Mouse (Mus musculus) small intestine, adult 2 months (tissue): ENCODE results near the gene Lmbrd2. TPM values are rescaled to one million over a fixed set of nuclear protein-coding genes. Genes with fewer than 3 reads are reported as not detected.

Experiments used
- H3K27ac ChIP-seq: fragments of 200-500 bp; 2 replicates; pipeline ENCODE4 v1.5.1; 2012; ENCODE audit warnings: low read depth, low read length, control low read depth, inconsistent platforms; ENCODE audit not compliant: insufficient read depth
- H3K27me3 ChIP-seq: fragments of 200-500 bp; 2 replicates; pipeline ENCODE4 v1.6.1; 2012; ENCODE audit warnings: mild to moderate bottlenecking, moderate library complexity, low read length, inconsistent platforms; ENCODE audit not compliant: control insufficient read depth, insufficient read depth
- H3K36me3 ChIP-seq: fragments of 200-500 bp; 2 replicates; pipeline ENCODE4 v1.6.1; 2012; ENCODE audit warnings: mild to moderate bottlenecking, low read length, control low read depth, inconsistent platforms; ENCODE audit not compliant: control insufficient read depth, insufficient read depth
- H3K4me1 ChIP-seq: fragments of 200-500 bp; 2 replicates; pipeline ENCODE4 v1.6.1; 2012; ENCODE audit warnings: low read length, inconsistent platforms, mixed read lengths; ENCODE audit not compliant: control insufficient read depth, insufficient read depth, insufficient read length
- H3K4me3 ChIP-seq: fragments of 200-500 bp; 2 replicates; pipeline ENCODE4 v1.5.1; 2012; ENCODE audit warnings: low read depth, mild to moderate bottlenecking, control low read depth, inconsistent platforms, low read length, moderate library complexity
- CTCF ChIP-seq: fragments of 200-500 bp; IDR thresholded peaks from 2 replicates; pipeline ENCODE4 v1.5.1; 2012; ENCODE audit warnings: low read depth, mild to moderate bottlenecking, control low read depth, inconsistent platforms, low read length, moderate library complexity, mixed read lengths; ENCODE audit not compliant: insufficient replicate concordance, insufficient read length; ENCODE audit errors: extremely low read depth
- POLR2A ChIP-seq: fragments of 200-500 bp; IDR thresholded peaks from 2 replicates; pipeline ENCODE4 v1.6.1; 2012; ENCODE audit warnings: low read depth, mild to moderate bottlenecking, control low read depth, inconsistent platforms, low read length, moderate library complexity
- WGBS: fragments of 180-500 bp; shearing (Covaris S2); methylation state at CpG from one replicate; pipeline ENCODE4 v1.1.7; 2018; 5-methylcytosine and 5-hydroxymethylcytosine counted together
- polyA plus RNA-seq: library from polyadenylated mRNA; depleted of rRNA; stranded (reverse); fragments of >200 nt; gene quantifications from 2 replicates; pipeline ENCODE4 v1.2.3, GENCODE M21; 2012

Gene Lmbrd2
- polyA plus RNA-seq, 1 experiment: 10.8 TPM

DNA sequence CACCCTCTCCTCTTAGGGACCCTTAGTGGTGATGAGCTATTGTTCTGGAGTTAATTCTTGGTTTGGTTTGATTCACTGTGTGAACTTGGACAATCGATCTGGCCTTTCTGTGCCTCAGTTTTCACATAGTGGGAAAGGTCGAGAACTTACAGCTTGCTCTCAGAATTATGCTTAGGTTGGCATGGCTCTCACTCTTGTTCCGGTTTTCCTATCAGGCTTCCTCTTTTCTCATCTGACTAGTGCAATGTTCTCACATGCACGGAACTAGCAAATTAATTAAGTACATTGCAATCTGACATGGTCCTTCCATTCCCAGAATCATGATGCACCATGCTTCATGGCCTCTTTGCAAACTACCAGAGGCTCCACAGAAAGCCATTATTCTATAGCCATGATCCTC lies 17.4 kb upstream of the Lmbrd2 start:
- TF ChIP-seq CTCF: no peak
- no peak for TF ChIP-seq POLR2A
- Histone ChIP-seq H3K4me1 (no peaks in the 10 kb centered on the region), H3K36me3 (peaks cover 14% of the 10 kb centered on the region), H3K27ac (no peak overlapping the region), H3K4me3 (no peak overlapping the region), H3K27me3 (no peaks in the 10 kb centered on the region)
- 87% methylated on average over 4 of the region's 4 CpGs for WGBS

DNA sequence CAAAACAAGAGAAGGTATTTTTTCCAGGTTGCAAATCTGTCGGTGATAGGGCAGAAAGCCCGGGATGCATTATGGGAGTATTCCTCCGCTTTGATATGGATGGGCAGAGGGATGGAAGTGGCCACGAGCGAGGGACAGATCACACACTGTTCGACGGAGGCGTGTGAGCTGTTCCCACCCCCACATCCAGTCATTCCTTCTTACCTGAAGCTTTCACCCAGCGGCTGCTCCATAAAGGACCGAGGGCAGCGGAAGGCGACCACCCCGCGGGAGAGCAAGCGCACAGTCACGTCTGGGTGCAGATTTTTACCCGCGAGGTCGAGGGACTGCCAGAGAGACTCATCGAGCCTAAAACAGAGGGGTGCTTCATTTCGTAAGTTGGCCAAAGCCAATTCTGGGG lies 15.5 kb upstream of the Lmbrd2 start:
- no peaks in the 10 kb centered on the region for H3K27me3 ChIP-seq
- WGBS: 94% methylated on average over 21 of the region's 21 CpGs
- no peaks in the 10 kb centered on the region for H3K4me1 ChIP-seq
- H3K27ac ChIP-seq: no peak overlapping the region
- H3K36me3 ChIP-seq: peaks cover 15% of the 10 kb centered on the region
- TF ChIP-seq CTCF (no peak), POLR2A (no peak)
- no peak overlapping the region for H3K4me3 ChIP-seq

DNA sequence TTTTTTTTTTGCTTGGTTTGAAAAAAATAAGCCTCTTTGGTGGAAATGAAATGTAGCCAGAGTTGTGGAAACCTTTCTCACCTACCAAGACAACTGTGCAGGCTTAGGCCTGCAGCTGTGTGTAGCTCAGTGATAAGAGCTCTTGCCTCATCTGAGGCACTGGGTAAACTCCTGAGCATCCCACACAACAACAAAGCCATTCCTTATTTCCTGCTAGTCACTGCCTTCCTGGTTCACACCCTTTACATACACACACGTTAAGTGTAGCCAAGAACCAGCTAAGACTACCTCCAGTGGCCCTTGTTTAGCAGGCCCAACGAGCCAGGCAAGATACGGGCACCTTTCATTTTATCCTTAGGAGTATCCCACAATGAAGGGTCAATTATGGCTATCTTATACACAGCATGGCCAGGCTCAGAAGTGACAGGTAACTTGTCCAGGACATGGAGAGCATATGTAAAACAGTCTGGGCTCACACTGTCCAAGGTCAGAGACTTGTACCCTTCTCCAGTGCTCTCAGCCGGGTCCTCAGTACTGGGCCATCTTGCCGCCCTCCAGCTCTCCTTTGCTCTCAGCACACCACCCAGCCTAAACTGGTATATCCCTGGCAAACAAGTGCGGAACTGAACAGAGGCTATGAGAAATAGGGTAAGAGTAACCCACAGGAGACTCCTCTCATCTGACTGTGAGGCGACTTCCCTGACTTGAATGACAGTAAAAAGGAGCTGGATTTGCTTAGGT lies 13.1 kb upstream of the Lmbrd2 start:
- no peak overlapping the region for H3K4me3 ChIP-seq
- no peak overlapping the region for H3K27ac ChIP-seq
- 0 out of 2 replicates have a peak, but pooled peaks cover 4% of the 10 kb centered on the region for H3K4me1 ChIP-seq
- WGBS: 70% methylated on average over 7 of the region's 7 CpGs
- no peaks in the 10 kb centered on the region for H3K27me3 ChIP-seq
- H3K36me3 ChIP-seq: peaks cover 9% of the 10 kb centered on the region
- no peak for TF ChIP-seq CTCF
- no peak for TF ChIP-seq POLR2A

DNA sequence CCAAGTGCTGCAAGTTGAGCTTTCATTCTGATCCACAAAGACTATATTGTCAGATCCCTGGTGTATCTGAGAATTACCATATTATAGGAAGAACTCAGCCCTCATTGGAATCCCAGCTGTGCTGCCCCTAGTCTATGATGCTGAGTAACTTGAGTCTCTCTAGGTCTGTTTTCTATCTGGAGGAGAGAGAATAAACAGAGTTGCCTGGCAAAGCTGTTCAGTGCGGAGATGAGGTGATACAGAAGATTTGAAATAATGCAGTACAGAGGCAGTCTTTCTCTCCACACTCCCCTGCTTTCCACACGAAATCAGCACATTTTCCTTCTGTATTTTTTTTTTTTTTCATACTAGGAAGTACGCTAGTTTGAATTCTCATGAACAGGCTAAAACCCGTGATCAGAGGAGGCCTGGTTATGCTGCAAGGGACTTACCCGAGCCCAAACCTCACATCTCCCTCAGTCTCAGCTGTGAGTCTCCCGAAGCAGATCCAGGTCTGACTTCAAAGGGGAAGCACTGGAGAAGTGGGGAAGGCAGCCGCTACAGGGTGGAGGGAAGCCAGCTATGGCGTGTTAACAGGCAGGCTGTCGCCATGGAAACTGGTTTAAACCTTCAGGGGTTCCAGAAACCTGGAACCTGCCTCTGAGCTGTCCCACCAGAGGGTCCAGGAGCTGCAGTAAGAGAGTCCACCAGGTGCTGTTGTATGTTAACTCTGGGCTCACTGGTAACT lies 9.4 kb upstream of the Lmbrd2 start:
- 87% methylated on average over 9 of the region's 9 CpGs for WGBS
- TF ChIP-seq POLR2A: no peak
- TF ChIP-seq CTCF: no peak
- Histone ChIP-seq H3K4me3 (no peak overlapping the region), H3K4me1 (peaks cover 19% of the 10 kb centered on the region; the same call in 1 of the 2 replicates), H3K27me3 (no peaks in the 10 kb centered on the region), H3K27ac (peak overlapping the region; percentile 9; the same call in 1 of the 2 replicates), H3K36me3 (peaks cover 3% of the 10 kb centered on the region)

DNA sequence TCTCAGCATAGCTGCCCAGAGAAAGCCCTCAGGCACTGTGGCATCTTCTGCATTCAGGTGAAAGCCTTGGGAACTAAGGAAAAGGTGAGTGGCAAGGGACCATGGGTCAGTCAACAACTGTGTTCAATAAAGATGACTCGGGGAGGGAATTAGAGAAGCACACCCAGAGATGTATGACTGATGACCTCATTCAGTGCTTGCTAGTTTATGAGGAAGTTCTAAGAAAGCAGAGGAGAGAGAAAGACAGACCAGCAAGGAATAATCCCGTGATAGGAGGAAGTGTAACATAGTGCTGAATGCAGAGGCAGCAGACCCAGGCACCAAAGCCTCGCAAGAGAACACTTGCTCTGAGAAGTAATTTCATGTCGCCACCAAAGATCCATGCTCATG lies 8.9 kb upstream of the Lmbrd2 start:
- TF ChIP-seq POLR2A: no peak
- no peak for TF ChIP-seq CTCF
- Histone ChIP-seq H3K27ac (peak overlapping the region; percentile 9; the same call in 1 of the 2 replicates), H3K4me3 (no peak overlapping the region), H3K36me3 (peaks cover 3% of the 10 kb centered on the region), H3K27me3 (no peaks in the 10 kb centered on the region), H3K4me1 (peaks cover 19% of the 10 kb centered on the region; the same call in 1 of the 2 replicates)
- WGBS: 59% methylated on average over 4 of the region's 4 CpGs

DNA sequence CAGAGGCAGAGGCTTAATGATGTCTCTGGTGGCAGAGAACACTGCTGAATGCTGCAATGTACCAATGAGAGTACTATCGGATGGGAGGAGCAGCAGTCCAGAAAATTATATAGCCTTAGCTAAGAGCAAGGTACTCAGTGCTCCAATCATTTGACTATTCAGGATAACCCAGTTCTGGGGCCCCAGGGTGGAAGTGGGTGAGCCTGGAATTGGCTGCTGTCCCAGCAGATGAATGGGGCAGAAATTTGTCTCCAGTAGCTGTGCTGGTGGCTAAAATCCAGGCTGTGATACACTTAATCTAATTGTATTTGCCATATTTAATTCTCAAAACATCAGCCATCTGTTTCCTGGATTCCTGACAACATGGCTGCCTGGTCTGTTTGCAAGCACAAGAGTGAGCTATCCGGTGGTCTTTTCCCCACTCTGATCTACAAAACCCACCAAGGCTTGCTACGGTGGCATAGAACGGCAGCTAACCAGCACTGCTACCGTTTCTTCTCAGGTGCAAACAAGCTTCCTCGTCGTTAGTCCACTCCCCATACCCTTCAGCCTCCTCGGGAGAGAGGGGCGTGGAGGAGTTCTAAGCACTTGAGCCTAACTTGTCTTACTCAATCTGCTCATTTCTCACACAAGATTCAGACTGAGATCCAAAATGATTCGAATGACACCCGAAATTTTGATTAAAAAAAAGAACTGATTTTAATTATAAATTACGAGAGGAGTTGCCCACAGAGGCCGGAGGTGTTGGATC lies 7.5 kb upstream of the Lmbrd2 start:
- TF ChIP-seq POLR2A (no peak), CTCF (no peak)
- H3K27ac ChIP-seq: peak overlapping the region; percentile 93
- WGBS: 42% methylated on average over 13 of the region's 13 CpGs
- H3K4me3 ChIP-seq: peak overlapping the region; percentile 21; the same call in 1 of the 2 replicates
- H3K4me1 ChIP-seq: peaks cover 19% of the 10 kb centered on the region; the same call in 1 of the 2 replicates
- peaks cover 3% of the 10 kb centered on the region for H3K36me3 ChIP-seq
- H3K27me3 ChIP-seq: no peaks in the 10 kb centered on the region
